18 mouse cellular contexts compared by ENCODE assay signal in the genomic region with DNA sequence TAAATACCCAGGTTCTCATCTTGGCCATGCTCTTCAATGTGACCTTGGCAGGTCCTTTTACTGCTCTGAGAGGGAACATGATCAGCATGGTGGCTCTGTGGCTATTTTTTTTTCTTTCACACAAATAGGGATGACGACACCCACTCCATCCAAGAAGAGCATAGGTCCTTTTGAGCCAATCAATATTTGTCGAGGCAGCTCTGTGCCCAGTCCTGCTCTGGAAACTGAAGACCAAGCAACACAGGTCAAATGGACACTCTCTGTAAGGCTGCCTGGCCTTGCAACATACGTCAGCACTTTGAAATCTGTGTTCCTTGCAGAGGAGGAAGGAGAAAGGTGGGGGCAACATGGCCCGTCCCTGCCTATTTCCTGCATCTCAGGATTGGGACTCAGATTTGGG.
DNase-seq lines count a peak whose midpoint lies in the region; ATAC-seq and TF ChIP-seq lines count a peak whose summit lies in the region.
"Had no signal": no experiment of that assay in that cellular context is flagged by ENCODE, and none has a peak within 500 bp of the region (broad histone marks: within the 10 kb centered on the region; RNA-seq: fewer than 3 reads in every experiment).

No protein-coding gene starts in this region.

- H3K9ac ChIP-seq in liver, adult 2 months (ENCODE audit: low read depth, low read length): no peak overlapping the region
- no peak overlapping the region for H3K9ac ChIP-seq in liver, embryonic 12.5 days

- H3K4me2 ChIP-seq in liver, embryonic 12.5 days: no peak overlapping the region

- H3K4me1 ChIP-seq in liver, adult 2 months (ENCODE audit: control insufficient read depth, insufficient read depth, low read length): peaks cover 8% of the 10 kb centered on the region
- no peaks in the 10 kb centered on the region for H3K4me1 ChIP-seq in liver, embryonic 12.5 days

- H3K79me2 ChIP-seq in liver, adult 2 months (ENCODE audit: control insufficient read depth, insufficient read depth, low read length): no peaks in the 10 kb centered on the region

- TF ChIP-seq POLR2A in liver, adult 2 months (IDR thresholded peaks at IDR 0.05; ENCODE audit: extremely low read depth, insufficient read depth, low read length): no peak

- 0 out of 2 replicates have a peak overlapping the region, but pooled peaks have one; percentile 22 for H3K27ac ChIP-seq in liver, adult 2 months (replicated peaks; ENCODE audit: insufficient read depth, low read depth, low read length)
- H3K27ac ChIP-seq in liver, embryonic 12.5 days: no peak overlapping the region

- peak; percentile 0 for DNase-seq in cerebellum, adult 11-12 months
- no peak for DNase-seq in cerebellum, adult 8-10 months
- DNase-seq in liver, adult 2 months (ENCODE audit: extremely low read depth, low read depth, low spot score): peak; percentile 92
- DNase-seq: adrenal gland, adult 2 months; adrenal gland, adult 8-10 months; adrenal gland, postnatal 10 days; adrenal gland, postnatal 14 days; adrenal gland, postnatal 25 days; adrenal gland, postnatal 36 days; B cell, adult 2 months; cerebellum, adult 11 months; cerebellum, adult 18-20 months; cerebellum, adult 2 months had no signal

- no peak for ATAC-seq in liver, embryonic 12.5 days
- ATAC-seq: activated CD4-positive, CD25-positive, alpha-beta regulatory T cell, adult 4 months; CD4-positive, CD25-positive, alpha-beta regulatory T cell, adult 4 months; Patski had no signal

- H3K36me3 ChIP-seq in liver, adult 2 months (ENCODE audit: control insufficient read depth, insufficient read depth, low read length): no peaks in the 10 kb centered on the region
- no peaks in the 10 kb centered on the region for H3K36me3 ChIP-seq in liver, embryonic 12.5 days
- H3K36me3 ChIP-seq: G1E had no signal

- H3K27me3 ChIP-seq in liver, adult 2 months (ENCODE audit: control insufficient read depth, insufficient read depth, low read length): no peaks in the 10 kb centered on the region
- peaks cover 43% of the 10 kb centered on the region for H3K27me3 ChIP-seq in liver, embryonic 12.5 days (replicated peaks)
- H3K27me3 ChIP-seq: Patski had no signal

- no peak for TF ChIP-seq CTCF in liver, adult 2 months (IDR thresholded peaks at IDR 0.05; ENCODE audit: low read depth, low read length)

- 15% methylated on average over 4 of the region's 4 CpGs for WGBS in liver, adult 2 months
- WGBS in liver, embryonic 12.5 days (ENCODE audit: insufficient replicate concordance): 58% methylated on average over 4 of the region's 4 CpGs

- no peaks in the 10 kb centered on the region for H3K9me3 ChIP-seq in liver, embryonic 12.5 days (replicated peaks)
- H3K9me3 ChIP-seq: G1E had no signal

- no peak overlapping the region for H3K4me3 ChIP-seq in liver, adult 2 months (ENCODE audit: insufficient read depth, low read depth, low read length)
- H3K4me3 ChIP-seq in liver, embryonic 12.5 days: no peak overlapping the region
